Mouse (Mus musculus): ENCODE results near the gene Rpl32. TPM values are rescaled to one million over a fixed set of nuclear protein-coding genes. Genes with fewer than 3 reads are reported as not detected.

Gene Rpl32
- total and polyA plus RNA-seq, 2 experiments from 2014 or later: 768 to 1,027 TPM

- Histone ChIP-seq H3K27me3 (ENCODE audit: insufficient read depth, low read length) (no peaks in the 10 kb centered on the region), H3K4me1 (ENCODE audit: insufficient read depth, low read length) (no peaks in the 10 kb centered on the region), H3K27ac (ENCODE audit: low read depth, low read length) (peak within 1 kb of the TSS; percentile 70), H3K9me3 (ENCODE audit: low read length) (no peaks in the 10 kb centered on the region), H3K4me3 (ENCODE audit: low read depth, low read length) (peak within 1 kb of the TSS; percentile 56), H3K4me2 (ENCODE audit: low read depth, low read length, poor library complexity, severe bottlenecking) (peak within 1 kb of the TSS; percentile 78), H3K36me3 (ENCODE audit: insufficient read depth, low read length) (no peaks in the 10 kb centered on the region), H3K9ac (replicated peaks; ENCODE audit: low read length, poor library complexity, severe bottlenecking) (peak within 1 kb of the TSS; percentile 52)
- peak; percentile 56 for TF ChIP-seq CTCF (IDR thresholded peaks at IDR 0.05)
- under 1% methylated on average over 51 of the region's 51 CpGs for WGBS
- peak; percentile 99 for DNase-seq (ENCODE audit: low spot score)
- peak; percentile 98 for ATAC-seq (ENCODE audit: low FRiP score)
Measured at GRCm38 (mm10) chr6:115853091-115853813, 44.7 kb upstream of the Rpl32 start, which contains the start of the genes Mbd4 and Ift122. TSS of gene Mbd4 (minus strand) at chr6:115853371. TSS of gene Ift122 (plus strand) at chr6:115853470.

GRCm38 (mm10) chr6:115852446-115853090 lies 44.0 kb upstream of the Rpl32 start:
- H3K9ac ChIP-seq (replicated peaks; ENCODE audit: low read length, poor library complexity, severe bottlenecking): peak overlapping the region; percentile 52
- peak overlapping the region; percentile 57 for H3K27ac ChIP-seq (ENCODE audit: low read depth, low read length)
- DNase-seq (ENCODE audit: low spot score) (no peak), ATAC-seq (ENCODE audit: low FRiP score) (no peak)
- no peak for TF ChIP-seq CTCF (IDR thresholded peaks at IDR 0.05)
- H3K36me3 ChIP-seq (ENCODE audit: insufficient read depth, low read length): no peaks in the 10 kb centered on the region
- H3K4me2 ChIP-seq (ENCODE audit: low read depth, low read length, poor library complexity, severe bottlenecking): peak overlapping the region; percentile 78
- 6% methylated on average over 20 of the region's 20 CpGs for WGBS
- H3K4me1 ChIP-seq (ENCODE audit: insufficient read depth, low read length): no peaks in the 10 kb centered on the region
- H3K4me3 ChIP-seq (ENCODE audit: low read depth, low read length): peak overlapping the region; percentile 56
- no peaks in the 10 kb centered on the region for H3K27me3 ChIP-seq (ENCODE audit: insufficient read depth, low read length)
- H3K9me3 ChIP-seq (ENCODE audit: low read length): no peaks in the 10 kb centered on the region

- Histone ChIP-seq H3K4me3 (ENCODE audit: low read depth, low read length) (no peak overlapping the region), H3K27me3 (ENCODE audit: insufficient read depth, low read length) (no peaks in the 10 kb centered on the region), H3K9me3 (ENCODE audit: low read length) (no peaks in the 10 kb centered on the region), H3K36me3 (ENCODE audit: insufficient read depth, low read length) (peaks cover 8% of the 10 kb centered on the region; the same call in 1 of the 2 replicates), H3K9ac (replicated peaks; ENCODE audit: low read length, poor library complexity, severe bottlenecking) (no peak overlapping the region), H3K4me1 (ENCODE audit: insufficient read depth, low read length) (no peaks in the 10 kb centered on the region), H3K4me2 (ENCODE audit: low read depth, low read length, poor library complexity, severe bottlenecking) (no peak overlapping the region), H3K27ac (ENCODE audit: low read depth, low read length) (no peak overlapping the region)
- 94% methylated on average over 10 of the region's 10 CpGs for WGBS
- TF ChIP-seq CTCF (IDR thresholded peaks at IDR 0.05): no peak
- ATAC-seq (ENCODE audit: low FRiP score): no peak
- DNase-seq (ENCODE audit: low spot score): no peak
Measured at GRCm38 (mm10) chr6:115848598-115849304, 40.2 kb upstream of the Rpl32 start.

- Histone ChIP-seq H3K9me3 (ENCODE audit: low read length) (no peaks in the 10 kb centered on the region), H3K36me3 (ENCODE audit: insufficient read depth, low read length) (peaks cover 11% of the 10 kb centered on the region; the same call in 1 of the 2 replicates), H3K4me1 (ENCODE audit: insufficient read depth, low read length) (no peaks in the 10 kb centered on the region), H3K9ac (replicated peaks; ENCODE audit: low read length, poor library complexity, severe bottlenecking) (no peak overlapping the region), H3K4me2 (ENCODE audit: low read depth, low read length, poor library complexity, severe bottlenecking) (no peak overlapping the region), H3K27me3 (ENCODE audit: insufficient read depth, low read length) (no peaks in the 10 kb centered on the region), H3K27ac (ENCODE audit: low read depth, low read length) (no peak overlapping the region), H3K4me3 (ENCODE audit: low read depth, low read length) (no peak overlapping the region)
- 31% methylated on average over 8 of the region's 8 CpGs for WGBS
- DNase-seq (ENCODE audit: low spot score) (peak; percentile 62), ATAC-seq (ENCODE audit: low FRiP score) (no peak; the same call in 1 of the 2 replicates)
- peak; percentile 75 for TF ChIP-seq CTCF (IDR thresholded peaks at IDR 0.05)
Measured at GRCm38 (mm10) chr6:115846640-115847411, 38.3 kb upstream of the Rpl32 start.

- 94% methylated on average over 4 of the region's 4 CpGs for WGBS
- Histone ChIP-seq H3K9ac (replicated peaks; ENCODE audit: low read length, poor library complexity, severe bottlenecking) (no peak overlapping the region), H3K4me3 (ENCODE audit: low read depth, low read length) (no peak overlapping the region), H3K27me3 (ENCODE audit: insufficient read depth, low read length) (no peaks in the 10 kb centered on the region), H3K9me3 (ENCODE audit: low read length) (no peaks in the 10 kb centered on the region), H3K4me1 (ENCODE audit: insufficient read depth, low read length) (no peaks in the 10 kb centered on the region), H3K36me3 (ENCODE audit: insufficient read depth, low read length) (peaks cover 11% of the 10 kb centered on the region; the same call in 1 of the 2 replicates), H3K27ac (ENCODE audit: low read depth, low read length) (no peak overlapping the region), H3K4me2 (ENCODE audit: low read depth, low read length, poor library complexity, severe bottlenecking) (no peak overlapping the region)
- ATAC-seq (ENCODE audit: low FRiP score) (no peak), DNase-seq (ENCODE audit: low spot score) (no peak)
- no peak for TF ChIP-seq CTCF (IDR thresholded peaks at IDR 0.05)
Measured at GRCm38 (mm10) chr6:115845006-115845405, 36.5 kb upstream of the Rpl32 start.

Measured in midbrain, postnatal 0 days (tissue).